In genomic region chr19:9933908-9934307, GRCm38 (mm10) we compare ENCODE assay signal across 16 mouse cellular contexts.
"Had no signal": no experiment of that assay in that cellular context is flagged by ENCODE, and none has a peak within 500 bp of the region (broad histone marks: within the 10 kb centered on the region; RNA-seq: fewer than 3 reads in every experiment).

No protein-coding gene starts in this region.

- H3K4me2 ChIP-seq: lung, embryonic 15.5 days; midbrain, embryonic 11.5 days; midbrain, embryonic 13.5 days; midbrain, embryonic 15.5 days; neural tube, embryonic 12.5 days had no signal

- H3K27me3 ChIP-seq: lung, embryonic 15.5 days; midbrain, embryonic 13.5 days; midbrain, embryonic 15.5 days; neural tube, embryonic 12.5 days had no signal

- H3K4me1 ChIP-seq: midbrain, embryonic 13.5 days; midbrain, embryonic 15.5 days; neural tube, embryonic 12.5 days had no signal

- H3K36me3 ChIP-seq: lung, embryonic 15.5 days; midbrain, embryonic 13.5 days; midbrain, embryonic 15.5 days; neural tube, embryonic 12.5 days had no signal

- H3K27ac ChIP-seq: liver, embryonic 14.5 days; midbrain, embryonic 13.5 days; midbrain, embryonic 15.5 days; neural tube, embryonic 12.5 days had no signal

- H3K9me3 ChIP-seq: lung, embryonic 15.5 days; midbrain, embryonic 13.5 days; midbrain, embryonic 15.5 days; neural tube, embryonic 12.5 days had no signal

- H3K4me3 ChIP-seq: lung, embryonic 15.5 days; megakaryocyte, embryonic 14.5 days; midbrain, embryonic 13.5 days; midbrain, embryonic 15.5 days; neural tube, embryonic 12.5 days had no signal

- ATAC-seq: midbrain, embryonic 13.5 days; midbrain, embryonic 15.5 days had no signal

- H3K9ac ChIP-seq: liver, embryonic 14.5 days; lung, embryonic 15.5 days; midbrain, embryonic 13.5 days; midbrain, embryonic 15.5 days; neural tube, embryonic 12.5 days had no signal

- DNase-seq: lung, adult 18-20 months; lung, postnatal 14 days; lung, postnatal 4 days; right cerebral cortex, postnatal 25 days; right cerebral cortex, postnatal 4 days; spleen, adult 18-20 months; thymus, adult 18-20 months; thymus, postnatal 14 days; thymus, postnatal 36 days had no signal
